Mouse (Mus musculus): ENCODE data around the gene Myod1.

The Myod1 gene

GRCm38 (mm10) chr7:46415818-46416425 lies 39.6 kb downstream of the Myod1 start:
- DNase-seq (ENCODE audit: extremely low read depth, low read depth), result no peak

GRCm38 (mm10) chr7:46417467-46417866 lies 41.2 kb downstream of the Myod1 start:
- no peak for DNase-seq (ENCODE audit: extremely low read depth, low read depth)

DNA sequence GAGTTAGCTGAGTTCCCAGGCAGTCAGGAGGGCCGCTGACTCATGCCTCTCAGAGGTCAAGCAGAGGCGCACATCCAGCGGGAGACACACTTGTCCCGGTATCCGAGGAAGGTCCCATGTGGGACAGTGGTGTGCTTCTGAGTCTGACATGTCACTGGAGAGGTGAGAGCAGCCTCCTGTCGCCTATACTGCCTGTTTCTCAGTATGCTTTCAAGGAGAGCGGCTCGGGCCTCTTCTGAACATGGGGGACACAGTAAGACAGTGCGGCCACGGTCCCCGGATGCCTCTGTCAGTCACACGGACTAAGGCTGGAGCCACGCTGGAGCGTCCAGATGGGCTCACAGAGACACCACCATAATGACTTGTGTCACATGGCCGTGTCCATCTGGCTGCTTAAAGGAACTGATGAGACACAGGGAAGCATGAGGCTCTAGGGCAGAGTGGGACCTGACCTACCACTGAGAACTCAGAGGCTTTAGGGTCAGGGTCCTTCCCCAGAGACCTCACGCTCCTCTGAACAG lies 41.9 kb downstream of the Myod1 start:
- no peak for DNase-seq (ENCODE audit: extremely low read depth, low read depth)

DNA sequence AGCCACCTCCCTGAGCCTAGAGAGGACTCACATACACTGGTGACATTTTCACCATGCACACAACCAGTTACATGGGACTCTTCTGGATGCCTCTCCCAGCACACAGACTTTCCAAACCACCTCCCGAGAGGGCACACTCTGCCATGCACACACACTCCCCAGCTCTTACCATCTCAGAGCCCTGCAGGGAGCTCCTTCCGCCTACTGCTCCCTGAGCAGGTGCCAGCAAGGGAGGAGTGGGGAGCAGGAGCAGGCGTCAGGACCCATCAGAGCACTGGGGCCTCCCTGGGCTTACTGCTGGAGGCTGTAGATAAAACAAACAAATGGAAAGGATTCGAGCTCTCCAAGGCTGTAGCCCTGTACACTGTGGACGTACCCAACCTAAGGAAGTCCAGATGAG lies 45.3 kb downstream of the Myod1 start:
- no peak for DNase-seq (ENCODE audit: extremely low read depth, low read depth)

- DNase-seq (ENCODE audit: extremely low read depth, low read depth), result no peak
Observed at GRCm38 (mm10) chr7:46422052-46422763, 45.9 kb downstream of the Myod1 start.

DNA sequence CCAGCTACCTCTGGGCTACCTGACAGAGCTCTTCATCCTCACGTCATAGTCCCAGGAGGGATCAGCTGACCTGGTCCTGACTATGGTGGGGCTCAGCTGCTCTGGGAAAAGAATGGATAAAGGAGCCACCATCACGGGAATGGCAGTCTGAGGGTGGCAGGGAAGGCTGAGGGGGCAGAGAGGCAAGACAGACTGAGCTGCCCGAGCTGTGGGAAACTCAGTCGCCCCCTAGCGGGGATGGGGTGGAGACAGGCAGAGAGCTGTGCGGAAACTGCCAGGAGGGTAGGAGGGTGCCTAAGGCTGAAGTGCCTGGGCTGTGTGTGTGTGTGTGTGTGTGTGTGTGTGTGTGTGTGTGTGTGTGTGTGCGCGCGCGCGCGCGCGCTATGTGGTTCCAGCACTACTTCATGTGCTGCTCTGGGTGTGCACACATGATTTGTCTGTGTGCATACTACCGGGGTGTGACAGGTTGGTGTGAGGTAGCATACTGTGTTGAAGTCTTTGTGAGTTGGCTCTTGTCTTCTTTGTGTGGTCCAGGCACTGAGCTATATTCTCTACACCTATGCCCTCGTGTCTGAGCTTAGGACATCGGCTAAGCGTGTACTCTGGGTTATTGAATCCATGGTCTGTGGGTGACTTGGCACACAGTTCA lies 46.6 kb downstream of the Myod1 start:
- no peak for DNase-seq (ENCODE audit: extremely low read depth, low read depth)

- DNase-seq (ENCODE audit: extremely low read depth, low read depth), result no peak
Observed at GRCm38 (mm10) chr7:46423951-46424350, 47.7 kb downstream of the Myod1 start.

- no peak for DNase-seq (ENCODE audit: extremely low read depth, low read depth)
Observed at GRCm38 (mm10) chr7:46425012-46425411, 48.7 kb downstream of the Myod1 start.
